Mouse (Mus musculus): ENCODE measurements around the gene Zdhhc20.

- no peak for TF ChIP-seq CTCF (IDR thresholded peaks at IDR 0.05; ENCODE audit: low read depth, low read length)
- TF ChIP-seq TAL1 (conservative IDR thresholded peaks at IDR 0.05; ENCODE audit: low read depth, low read length), result no peak
Measured at GRCm38 (mm10) chr14:57810886-57811285, 79.2 kb downstream of the Zdhhc20 start.
